Mouse (Mus musculus) embryo, embryonic 10 days (tissue): ENCODE measurements around the gene Evi5l.
"Not testable (repeated sequence)": the region's sequence is repeated elsewhere in the genome, so short reads cannot be mapped to it uniquely, and the experiment has no call there.

Source experiments
- DNase-seq: peaks from one replicate; pipeline ENCODE4 v3.0.0-alpha.2; 2015; ENCODE audit warnings: low spot score

The Evi5l gene

GRCm38 (mm10) chr8:4239193-4239890 lies 73.0 kb downstream of the Evi5l start:
- no peak for DNase-seq

GRCm38 (mm10) chr8:4245061-4245460 lies 78.7 kb downstream of the Evi5l start:
- no peak for DNase-seq

DNA sequence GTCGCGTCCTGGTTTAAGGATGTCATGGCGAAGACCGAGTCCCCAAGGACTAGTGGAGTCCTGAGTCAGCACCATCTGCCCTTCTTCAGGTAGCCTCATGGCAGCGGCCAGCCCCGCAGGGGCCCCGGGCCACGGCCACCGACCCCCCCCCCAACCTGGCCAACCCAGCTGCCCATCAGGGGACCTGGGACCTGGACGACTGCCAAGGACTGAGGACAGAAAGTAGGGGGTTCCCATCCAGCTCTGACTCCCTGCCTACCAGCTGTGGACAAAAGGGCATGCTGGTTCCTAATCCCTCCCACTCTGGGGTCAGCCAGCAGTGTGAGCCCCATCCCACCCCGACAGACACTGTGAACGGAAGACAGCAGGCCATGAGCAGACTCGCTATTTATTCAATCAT lies 79.4 kb downstream of the Evi5l start:
- no peak for DNase-seq

DNA sequence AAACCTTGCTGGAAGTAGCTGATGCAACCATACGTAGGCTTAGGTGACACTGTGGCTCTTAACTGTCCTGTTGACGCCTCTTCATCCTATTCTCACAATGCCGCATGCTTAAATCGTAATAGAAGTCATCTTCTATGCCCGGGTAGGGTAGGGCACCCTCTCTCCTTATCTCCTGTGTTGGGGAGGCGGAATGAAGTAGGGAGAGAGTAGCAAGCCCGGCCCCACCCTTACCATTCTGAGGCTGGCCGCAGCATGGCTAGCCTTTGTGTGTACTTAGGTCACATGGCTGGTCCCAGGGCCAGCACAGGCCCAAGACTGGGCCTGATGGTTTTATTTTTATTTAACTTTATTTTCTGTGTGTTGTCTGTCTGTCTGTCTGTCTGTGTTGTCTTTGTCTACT lies 80.9 kb downstream of the Evi5l start:
- no peak for DNase-seq

- no peak for DNase-seq
Measured at GRCm38 (mm10) chr8:4247951-4248540, 81.7 kb downstream of the Evi5l start, which contains the start of gene Tgfbr3l. TSS of gene Tgfbr3l (plus strand) at chr8:4248214.

- DNase-seq, result peak; percentile 63
Measured at GRCm38 (mm10) chr8:4249213-4249612, 82.8 kb downstream of the Evi5l start.

DNA sequence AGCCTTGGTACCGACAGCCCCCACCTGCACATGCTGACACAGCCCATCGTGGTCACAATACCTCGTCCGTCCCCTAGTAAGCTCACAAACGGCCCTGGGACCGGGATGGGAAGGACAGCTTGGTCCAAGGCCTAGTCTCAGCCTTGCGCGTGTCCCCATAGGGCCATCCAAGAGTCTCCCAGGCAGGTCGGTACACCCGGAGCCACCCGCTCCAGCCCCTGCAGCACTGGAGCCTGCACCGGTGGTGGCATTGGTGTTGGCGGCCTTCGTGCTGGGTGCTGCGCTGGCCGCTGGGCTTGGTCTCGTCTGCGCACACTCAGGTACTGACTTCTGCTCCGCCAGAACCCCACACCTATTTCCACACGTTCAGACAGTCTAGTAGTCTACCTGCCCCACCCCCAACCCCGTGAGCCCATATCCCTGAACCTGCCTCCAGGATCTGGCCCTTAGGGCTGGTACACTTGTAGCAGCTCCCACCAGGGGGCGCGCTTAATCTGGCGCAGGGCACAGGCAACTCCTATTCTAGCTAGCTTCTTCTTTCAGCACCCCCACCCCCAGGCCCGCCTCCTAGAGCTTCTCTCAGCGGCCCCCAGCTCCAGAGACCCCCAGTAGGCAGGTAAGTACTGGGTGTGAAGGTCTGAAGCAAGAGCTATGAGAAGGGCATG lies 84.1 kb downstream of the Evi5l start:
- DNase-seq, result peak; percentile 86

DNA sequence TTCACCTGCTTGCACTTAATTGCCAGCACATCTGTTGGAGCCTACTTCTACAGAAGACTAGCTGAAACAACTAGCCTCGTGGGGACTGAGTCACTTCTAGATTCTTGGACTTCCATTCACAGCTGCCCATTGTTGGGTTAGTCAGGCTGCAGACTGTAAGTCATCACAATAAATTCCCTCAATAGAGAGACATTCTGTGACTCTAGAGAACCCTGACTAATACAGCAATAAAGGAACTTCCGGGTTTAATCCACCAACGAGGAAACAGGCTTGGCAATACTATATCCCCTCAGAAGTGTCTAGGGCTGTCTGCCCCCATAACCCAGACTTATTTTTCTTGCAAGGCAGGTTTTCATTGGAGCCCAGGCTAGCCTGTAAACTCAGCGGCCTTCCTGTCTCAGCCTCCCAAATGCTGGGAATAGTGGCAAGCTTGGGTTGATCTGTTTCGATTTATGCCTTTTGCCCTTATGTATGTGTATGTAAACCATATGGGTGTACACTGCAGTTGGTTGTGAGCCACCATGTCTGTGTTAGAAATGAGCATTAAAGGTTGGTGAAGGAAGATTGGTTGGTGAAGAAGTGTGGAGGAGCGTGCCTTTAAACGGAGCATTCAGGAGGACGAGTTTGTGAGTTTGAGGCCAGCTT lies 85.9 kb downstream of the Evi5l start:
- no peak for DNase-seq

DNA sequence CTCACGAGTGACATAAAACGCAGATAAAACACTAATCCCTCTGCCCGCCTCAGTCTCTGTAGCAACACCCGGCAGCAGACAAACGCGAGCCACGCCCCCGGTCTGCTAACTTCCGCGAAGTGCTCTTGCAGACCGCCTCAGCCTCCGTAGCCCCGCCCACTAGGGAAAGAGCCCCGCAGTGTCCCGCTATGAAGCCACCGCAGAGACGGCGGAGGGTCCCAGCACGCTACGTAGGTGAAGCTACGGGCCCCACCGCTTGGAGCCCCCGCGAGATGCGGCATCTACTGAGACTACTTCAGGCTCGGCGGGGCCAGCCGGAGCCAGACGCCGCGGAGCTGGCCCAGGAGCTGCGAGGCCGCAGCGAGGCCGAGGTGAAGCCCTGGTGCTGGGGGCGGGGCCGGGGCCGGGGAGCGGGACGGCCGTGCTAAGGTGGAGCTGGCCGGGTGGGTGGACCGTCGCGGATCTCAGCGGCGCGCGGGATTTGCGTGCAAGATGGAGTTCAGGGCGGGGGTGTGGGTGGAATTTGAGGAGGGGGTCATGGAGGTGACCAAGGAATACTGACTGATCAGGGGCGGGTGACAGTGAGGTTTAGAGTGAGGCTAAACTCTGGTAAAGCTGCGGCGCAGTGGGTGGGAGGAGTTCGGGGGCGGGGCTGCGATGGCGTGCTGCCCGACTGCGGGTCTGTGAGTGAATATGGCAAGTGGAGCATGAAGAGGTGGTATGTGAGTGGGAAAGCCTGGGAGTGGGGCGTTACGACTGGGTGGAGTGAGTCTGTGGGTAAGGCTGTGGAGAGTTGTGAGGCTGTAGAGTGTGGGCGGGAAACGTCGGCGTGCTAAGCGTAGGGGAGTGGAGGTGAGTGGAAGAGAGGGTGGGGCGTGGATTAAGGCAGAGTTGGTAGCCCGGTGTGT lies 86.8 kb downstream of the Evi5l start, which contains the start of gene Snapc2:
TSS of gene Snapc2 (plus strand) at position 147 of the 908 bp plus-strand sequence.
- peak; percentile 97 for DNase-seq

- DNase-seq, result peak; percentile 34
Measured at GRCm38 (mm10) chr8:4254001-4254400, 87.6 kb downstream of the Evi5l start.

GRCm38 (mm10) chr8:4255471-4255870 lies 89.1 kb downstream of the Evi5l start:
- DNase-seq, result not testable (repeated sequence)

DNA sequence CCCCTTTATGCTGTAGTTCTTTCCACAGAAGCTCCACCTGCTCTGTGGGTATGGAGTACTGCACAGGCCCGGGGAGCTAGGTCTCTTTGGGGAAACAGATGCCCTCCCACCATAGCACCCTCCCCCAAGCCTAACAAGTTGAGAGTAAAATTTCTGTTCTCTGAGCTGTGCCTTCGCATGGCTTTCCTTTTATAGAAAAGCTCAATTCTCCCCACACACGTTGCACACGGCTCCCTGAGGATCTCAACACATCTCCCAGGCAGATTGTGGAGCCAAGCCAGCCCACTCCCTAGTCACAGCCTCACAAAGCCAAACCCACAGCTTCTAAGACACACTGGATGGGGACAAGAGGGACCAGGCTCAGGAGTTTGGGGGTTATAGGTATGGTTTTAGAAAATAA lies 90.5 kb downstream of the Evi5l start:
- no peak for DNase-seq

DNA sequence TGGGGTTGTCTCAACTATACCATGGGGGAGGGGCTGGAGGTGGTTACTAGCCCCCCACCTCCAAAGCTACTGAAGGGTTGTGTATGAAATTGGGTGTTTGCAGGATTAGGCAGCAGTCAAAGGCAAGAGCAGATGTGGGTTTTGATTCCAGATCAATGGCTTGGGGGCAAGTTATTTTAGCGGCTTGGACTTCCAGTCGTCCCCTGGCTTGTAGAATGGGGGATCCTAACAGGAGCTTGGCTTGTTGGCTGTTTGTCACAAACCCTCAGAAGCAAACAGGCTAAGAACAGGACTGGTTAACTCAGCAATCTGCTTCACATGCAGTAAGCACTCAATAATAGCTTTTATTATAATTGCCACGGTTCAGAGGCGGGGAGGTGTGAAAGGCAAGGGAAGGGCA lies 91.0 kb downstream of the Evi5l start:
- DNase-seq, result no peak

- peak; percentile 91 for DNase-seq
Measured at GRCm38 (mm10) chr8:4258233-4258632, 91.9 kb downstream of the Evi5l start.

- DNase-seq, result peak; percentile 66
Measured at GRCm38 (mm10) chr8:4258678-4259077, 92.3 kb downstream of the Evi5l start.

GRCm38 (mm10) chr8:4259125-4259804 lies 92.9 kb downstream of the Evi5l start, which contains the start of gene Ctxn1:
TSS of gene Ctxn1 (minus strand) at chr8:4259274.
- peak; percentile 92 for DNase-seq

DNA sequence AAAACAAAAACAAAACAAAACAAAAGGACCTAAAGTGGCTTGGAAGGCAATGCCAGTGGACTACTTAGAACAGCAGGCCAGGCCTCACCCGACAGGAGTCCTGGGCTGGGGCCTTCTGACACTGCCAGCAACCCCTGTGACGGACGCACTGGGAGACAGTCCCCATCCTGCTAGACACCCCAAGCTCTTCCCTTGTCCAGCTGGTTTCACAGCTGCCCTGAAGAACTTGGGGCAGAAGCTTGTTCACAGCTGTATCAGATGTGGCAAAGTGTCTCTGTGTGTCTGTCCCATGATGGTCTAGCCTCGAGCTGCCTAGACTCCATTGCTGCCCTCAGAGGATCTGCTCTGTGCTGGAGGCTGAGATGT lies 93.4 kb downstream of the Evi5l start:
- DNase-seq, result no peak
